Mouse (Mus musculus) cerebellum, adult 11 months (tissue): ENCODE results near the gene Il12b.
A peak's percentile ranks its signal among the peaks of the same experiment; 100 is the strongest.

Experiments used
- DNase-seq: peaks from one replicate; pipeline ENCODE4 v3.0.0; 2022

Il12b gene

GRCm38 (mm10) chr11:44399763-44400162 is at the start of gene Il12b:
Gene Il12b, plus strand, starts transcription at chr11:44400063.
- no peak for DNase-seq

- no peak for DNase-seq
Observed at GRCm38 (mm10) chr11:44354860-44355470, 44.9 kb upstream of the Il12b start.

GRCm38 (mm10) chr11:44356171-44356570 is 43.7 kb upstream of the Il12b start:
- no peak for DNase-seq

- no peak for DNase-seq
Observed at GRCm38 (mm10) chr11:44364536-44364935, 35.3 kb upstream of the Il12b start.

- no peak for DNase-seq
Observed at GRCm38 (mm10) chr11:44367711-44368110, 32.2 kb upstream of the Il12b start.

GRCm38 (mm10) chr11:44372856-44373255 is 27.0 kb upstream of the Il12b start:
- DNase-seq: no peak

GRCm38 (mm10) chr11:44377879-44378278 is 22.0 kb upstream of the Il12b start:
- DNase-seq: no peak

- no peak for DNase-seq
Observed at GRCm38 (mm10) chr11:44380432-44381051, 19.3 kb upstream of the Il12b start.

- no peak for DNase-seq
Observed at GRCm38 (mm10) chr11:44382200-44382599, 17.7 kb upstream of the Il12b start.

- DNase-seq: no peak
Observed at GRCm38 (mm10) chr11:44387031-44387430, 12.8 kb upstream of the Il12b start.

- DNase-seq: no peak
Observed at GRCm38 (mm10) chr11:44389993-44390701, 9.7 kb upstream of the Il12b start.

GRCm38 (mm10) chr11:44393101-44393810 is 6.6 kb upstream of the Il12b start:
- DNase-seq: no peak

- no peak for DNase-seq
Observed at GRCm38 (mm10) chr11:44395401-44395800, 4.5 kb upstream of the Il12b start.

- no peak for DNase-seq
Observed at GRCm38 (mm10) chr11:44397551-44397950, 2.3 kb upstream of the Il12b start.

- DNase-seq: no peak
Observed at GRCm38 (mm10) chr11:44398356-44398755, 1.5 kb upstream of the Il12b start.

- peak; percentile 23 for DNase-seq
Observed at GRCm38 (mm10) chr11:44398782-44399225, 1.1 kb upstream of the Il12b start.

GRCm38 (mm10) chr11:44401635-44402548 is 2.0 kb downstream of the Il12b start:
- DNase-seq: peak; percentile 20

GRCm38 (mm10) chr11:44405113-44405512 is 5.2 kb downstream of the Il12b start:
- DNase-seq: no peak

GRCm38 (mm10) chr11:44405961-44406360 is 6.1 kb downstream of the Il12b start:
- no peak for DNase-seq

GRCm38 (mm10) chr11:44406457-44406856 is 6.6 kb downstream of the Il12b start:
- DNase-seq: no peak

GRCm38 (mm10) chr11:44408626-44409025 is 8.8 kb downstream of the Il12b start:
- DNase-seq: no peak

GRCm38 (mm10) chr11:44410413-44410812 is 10.6 kb downstream of the Il12b start:
- DNase-seq: no peak
